Mouse (Mus musculus): ENCODE data around the gene Flii.

The Flii gene

DNA sequence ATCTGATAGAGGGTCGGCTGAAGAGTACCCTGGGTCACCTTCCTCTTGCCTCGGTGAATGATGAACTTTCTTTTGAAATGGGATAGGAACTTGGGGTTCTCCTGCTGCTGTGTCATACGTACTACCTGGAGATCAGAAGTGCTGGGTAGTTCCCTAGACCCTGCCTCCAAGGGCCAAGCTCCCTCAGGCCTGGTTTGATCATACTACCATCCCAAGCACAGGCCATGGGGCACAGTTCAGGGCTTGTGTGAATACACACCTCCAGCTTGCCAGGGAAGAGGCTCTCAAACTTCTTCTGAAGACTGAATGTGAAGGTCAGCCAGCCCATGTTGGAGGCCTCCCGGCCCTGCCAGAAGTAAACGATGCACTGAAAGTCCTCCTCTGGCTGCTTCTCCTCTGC, 11.2 kb downstream of the Flii start:
- in situ Hi-C loops (cut with MboI, MseI) = no loop called here

- in situ Hi-C loops (cut with MboI, MseI) = no loop called here
Measured at GRCm38 (mm10) chr11:60712639-60713255, 14.3 kb downstream of the Flii start.

DNA sequence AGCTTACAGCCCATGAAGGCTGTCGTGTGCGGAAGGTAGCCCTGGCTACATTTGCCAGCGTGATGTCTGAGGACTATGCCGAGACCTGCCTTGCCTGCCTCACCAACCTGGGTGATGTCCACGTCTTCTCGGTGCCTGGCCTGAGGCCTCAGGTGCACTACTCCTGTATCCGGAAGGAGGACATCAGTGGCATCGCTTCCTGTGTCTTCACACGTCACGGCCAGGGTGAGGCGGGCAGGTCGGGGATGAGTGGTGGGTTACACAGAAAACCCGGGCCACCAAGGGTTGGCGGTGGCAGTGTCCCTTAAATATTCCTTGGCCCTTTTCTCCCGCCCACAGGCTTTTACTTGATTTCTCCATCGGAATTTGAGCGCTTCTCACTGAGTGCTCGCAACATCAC, 15.0 kb downstream of the Flii start:
- in situ Hi-C loops (cut with MboI, MseI) = no loop called here

- in situ Hi-C loops (cut with MboI, MseI) = no loop called here
Measured at GRCm38 (mm10) chr11:60711218-60711617, 15.8 kb downstream of the Flii start.

GRCm38 (mm10) chr11:60709481-60710465, 17.3 kb downstream of the Flii start:
- in situ Hi-C loops (cut with MboI, MseI) = loop anchor here in 1 of 2 experiments (10.0 kb wide), 1 partner anchor 1885 kb away; no protein-coding TSS in a partner anchor

GRCm38 (mm10) chr11:60708631-60709030, 18.4 kb downstream of the Flii start:
- in situ Hi-C loops (cut with MboI, MseI) = loop anchor here in 1 of 2 experiments (10.0 kb wide), 1 partner anchor 1886 kb away; no protein-coding TSS in a partner anchor

DNA sequence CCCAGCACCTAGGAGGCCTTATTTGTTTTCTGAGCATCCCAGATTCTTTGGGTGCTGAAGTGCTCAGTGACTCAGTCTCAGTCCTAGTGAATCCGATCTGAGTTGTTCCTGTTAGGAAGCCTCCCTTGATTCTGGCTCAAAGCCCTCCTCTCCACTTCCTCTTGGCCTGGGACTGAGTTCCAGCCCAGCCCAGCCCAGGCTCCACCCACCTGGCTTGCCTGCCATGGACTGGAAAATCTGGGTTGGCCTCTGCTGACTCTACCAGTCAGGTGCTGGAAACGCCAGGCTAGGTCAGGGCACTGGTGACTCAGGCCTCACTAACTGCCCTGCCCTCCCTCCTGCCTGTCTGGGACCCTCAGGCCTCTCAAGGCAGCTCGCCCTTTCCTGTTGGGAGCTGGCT, 19.4 kb downstream of the Flii start:
- in situ Hi-C loops (cut with MboI, MseI) = loop anchor here in 1 of 2 experiments (10.0 kb wide), 1 partner anchor 1887 kb away; no protein-coding TSS in a partner anchor

- in situ Hi-C loops (cut with MboI, MseI) = loop anchor here in 1 of 2 experiments (10.0 kb wide), 1 partner anchor 1888 kb away; no protein-coding TSS in a partner anchor
Measured at GRCm38 (mm10) chr11:60706696-60707480, 20.2 kb downstream of the Flii start.

DNA sequence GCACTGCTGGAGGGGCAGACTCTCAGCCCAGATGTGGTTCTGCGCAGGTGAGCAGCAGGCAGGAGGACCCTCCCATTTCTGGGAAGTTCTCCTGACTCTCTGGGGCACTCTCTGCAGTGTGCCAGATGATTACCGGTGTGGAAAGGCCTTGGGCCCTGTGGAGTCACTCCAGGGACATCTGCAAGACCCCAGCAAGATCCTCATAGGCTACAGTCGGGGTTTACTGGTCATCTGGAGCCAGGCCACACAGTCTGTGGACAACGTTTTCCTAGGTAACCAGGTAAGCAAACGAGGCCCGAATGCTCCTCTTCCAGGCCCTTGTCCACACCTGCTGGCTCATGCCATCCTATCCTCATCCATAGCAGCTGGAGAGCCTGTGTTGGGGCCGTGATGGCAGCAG, 21.0 kb downstream of the Flii start:
- in situ Hi-C loops (cut with MboI, MseI) = loop anchor here in 1 of 2 experiments (10.0 kb wide), 1 partner anchor 1889 kb away; no protein-coding TSS in a partner anchor

- in situ Hi-C loops (cut with MboI, MseI) = loop anchor here in 1 of 2 experiments (10.0 kb wide), 1 partner anchor 1890 kb away; no protein-coding TSS in a partner anchor
Measured at GRCm38 (mm10) chr11:60705255-60705654, 21.8 kb downstream of the Flii start.

DNA sequence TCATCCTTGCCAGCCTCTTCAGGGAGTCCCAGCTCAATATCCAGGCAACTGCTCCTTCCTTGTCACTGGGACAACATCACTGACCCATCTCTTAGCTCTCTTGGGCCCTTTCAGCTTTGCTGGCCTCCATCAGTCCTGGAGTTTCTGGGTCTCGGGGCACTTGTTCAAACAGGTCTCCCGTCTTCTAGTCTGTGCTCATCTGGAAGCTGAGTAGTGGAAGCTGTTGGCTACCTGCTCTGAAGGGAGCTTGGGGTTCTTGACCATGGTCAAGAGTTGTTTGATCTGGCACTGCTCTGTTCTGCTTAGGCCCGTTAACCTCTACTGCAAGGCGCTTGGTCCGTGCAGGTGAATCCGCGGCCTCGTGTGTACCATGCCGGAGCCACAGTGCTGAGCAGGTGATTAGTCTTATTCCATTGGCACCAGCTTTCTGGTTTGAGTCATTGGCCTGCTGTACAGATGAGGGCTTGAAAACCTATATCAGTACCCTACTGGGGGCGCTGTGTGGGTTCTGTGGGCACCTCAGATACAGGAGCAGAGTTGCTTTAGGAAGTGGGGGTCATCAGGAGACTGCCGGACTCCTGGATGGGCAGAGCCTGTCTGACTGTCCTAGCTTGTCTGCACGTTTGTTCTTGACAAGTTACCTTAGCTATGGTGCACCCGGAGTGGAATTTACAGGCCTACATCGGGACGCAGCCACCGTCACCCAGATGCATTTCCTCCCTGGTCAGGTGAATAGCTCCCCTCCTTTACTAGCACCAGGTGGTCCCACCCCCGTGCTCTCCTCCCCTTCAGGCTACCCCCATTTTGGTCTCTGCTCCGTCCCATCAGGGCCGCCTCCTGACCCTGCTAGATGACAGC, 22.8 kb downstream of the Flii start:
- in situ Hi-C loops (cut with MboI, MseI) = loop anchor here in 1 of 2 experiments (5.0 to 10.0 kb wide), 2 partner anchors 1253 to 1891 kb away; partner anchors contain the start of gene Specc1

- in situ Hi-C loops (cut with MboI, MseI) = loop anchor here in 1 of 2 experiments (5.0 to 10.0 kb wide), 2 partner anchors 1254 to 1892 kb away; partner anchors contain the start of gene Specc1
Measured at GRCm38 (mm10) chr11:60703131-60703530, 23.9 kb downstream of the Flii start.

- in situ Hi-C loops (cut with MboI, MseI) = loop anchor here in 1 of 2 experiments (5.0 to 10.0 kb wide), 2 partner anchors 1256 to 1893 kb away; partner anchors contain the start of gene Specc1
Measured at GRCm38 (mm10) chr11:60701611-60702010, 25.5 kb downstream of the Flii start.

DNA sequence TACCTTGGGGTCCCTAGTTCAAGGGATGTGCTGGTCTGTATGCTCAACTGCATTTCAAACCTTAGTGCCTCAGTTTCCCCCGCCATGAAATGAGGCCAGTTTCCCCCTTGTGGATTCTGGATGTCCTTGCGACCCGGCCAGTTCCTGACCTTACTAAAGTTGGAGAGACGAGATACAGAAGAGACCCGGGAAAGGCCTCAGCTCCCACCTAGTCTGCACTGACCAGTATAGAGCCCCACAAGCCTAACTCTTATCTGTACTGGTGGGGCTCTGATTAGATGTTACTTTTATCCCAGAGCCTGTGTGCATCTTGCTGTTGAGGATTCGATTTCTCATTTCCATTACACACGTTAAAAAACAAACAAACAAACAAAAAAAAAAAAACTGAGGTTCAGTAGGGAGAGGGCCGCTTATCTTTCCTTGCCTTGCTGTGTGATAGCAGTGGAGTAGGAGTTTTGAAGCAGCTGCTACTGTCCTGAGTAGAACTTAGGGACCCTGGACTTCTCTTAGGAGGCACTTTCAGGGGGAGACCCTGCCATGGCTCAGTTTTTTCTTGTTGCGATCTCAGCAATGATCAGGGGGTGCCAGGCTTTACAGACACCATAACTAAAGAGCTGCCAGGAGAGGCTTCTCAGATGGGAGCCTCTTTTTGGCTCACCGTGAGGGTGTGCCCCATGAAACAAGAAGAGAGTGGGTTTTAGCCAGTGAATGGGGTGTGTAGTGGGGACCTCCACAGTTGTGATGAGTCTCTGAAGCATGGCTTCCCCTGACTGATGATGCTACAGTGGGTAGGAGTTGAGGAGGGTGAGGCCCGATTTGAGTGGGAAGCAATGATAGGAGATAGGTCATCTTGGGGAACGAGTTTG, 26.5 kb downstream of the Flii start:
- in situ Hi-C loops (cut with MboI, MseI) = loop anchor here in 1 of 2 experiments (5.0 to 10.0 kb wide), 2 partner anchors 1257 to 1894 kb away; partner anchors contain the start of gene Specc1

DNA sequence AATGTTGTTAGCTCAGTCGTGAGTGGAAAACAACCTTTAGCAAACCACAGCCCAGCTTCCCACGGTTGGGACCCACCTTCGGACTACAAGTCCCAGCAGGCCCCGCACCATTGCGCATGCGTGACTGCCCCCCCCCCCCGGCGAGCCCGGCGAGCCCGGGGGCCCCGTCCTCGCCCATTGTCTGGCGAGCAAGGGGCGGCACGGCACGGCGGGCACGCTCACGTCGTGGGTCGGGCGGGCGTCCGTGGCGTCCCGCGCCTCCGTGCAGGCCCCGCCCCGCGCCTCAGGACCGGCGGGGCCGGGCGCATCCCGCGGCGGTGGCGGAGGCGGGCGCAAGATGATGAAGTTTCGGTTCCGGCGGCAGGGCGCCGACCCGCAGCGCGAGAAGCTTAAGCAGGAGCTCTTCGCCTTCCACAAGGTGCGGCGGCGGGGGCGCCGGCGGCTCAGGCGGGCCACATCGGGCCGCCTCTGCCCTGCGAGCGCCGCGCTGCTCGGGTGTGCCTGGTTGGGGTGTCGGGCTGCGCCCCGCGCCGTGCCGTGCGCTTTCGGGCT, 27.5 kb downstream of the Flii start, which contains the start of gene Llgl1:
Gene Llgl1, plus strand, starts transcription at position 200 of the 552 bp plus-strand sequence.
- in situ Hi-C loops (cut with MboI, MseI) = loop anchor here in 1 of 2 experiments (5.0 to 10.0 kb wide), 2 partner anchors 1258 to 1895 kb away; partner anchors contain the start of gene Specc1

DNA sequence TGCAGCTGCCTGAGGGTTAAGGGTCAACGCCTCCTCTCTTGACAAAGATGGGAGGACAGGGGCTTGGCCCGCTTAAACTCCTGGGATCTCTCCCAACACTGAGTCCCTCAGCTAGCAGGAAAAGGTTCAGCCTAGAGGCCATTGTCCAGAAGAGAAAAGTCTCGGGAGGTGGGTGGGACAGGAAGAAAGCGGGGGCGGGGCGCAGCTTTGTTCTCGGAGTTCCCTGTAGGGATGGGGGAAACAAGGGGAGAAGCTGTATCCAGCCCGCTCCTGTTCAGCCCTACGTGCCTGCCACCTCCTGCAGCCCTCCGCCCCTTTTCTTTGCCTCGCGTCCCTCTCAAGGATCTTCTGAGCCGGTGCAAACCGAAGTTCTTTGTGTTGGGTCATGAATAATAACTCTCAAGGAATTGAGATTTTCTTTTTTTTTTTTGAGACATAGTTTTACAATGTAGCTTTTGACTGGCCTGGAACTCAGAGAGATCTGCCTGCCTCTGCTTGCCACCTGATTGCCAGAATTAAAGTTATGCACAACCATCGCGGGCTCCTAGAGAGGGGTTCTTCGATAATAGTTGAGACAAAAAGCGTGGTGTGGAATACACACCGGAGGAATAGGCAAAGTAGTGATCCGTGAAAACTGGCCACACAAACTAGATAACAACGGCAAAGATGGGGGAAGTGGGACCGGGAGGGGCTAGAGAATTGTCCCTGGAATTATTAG, 28.1 kb downstream of the Flii start:
- in situ Hi-C loops (cut with MboI, MseI) = no loop called here

- in situ Hi-C loops (cut with MboI, MseI) = no loop called here
Measured at GRCm38 (mm10) chr11:60697561-60697960, 29.5 kb downstream of the Flii start.

GRCm38 (mm10) chr11:60696165-60696564, 30.9 kb downstream of the Flii start:
- in situ Hi-C loops (cut with MboI, MseI) = no loop called here
